Mouse (Mus musculus): Measurements from ENCODE around the gene Caskin2.
"Not testable (repeated sequence)": the region's sequence is repeated elsewhere in the genome, so short reads cannot be mapped to it uniquely, and the experiment has no call there.

The Caskin2 gene

DNA sequence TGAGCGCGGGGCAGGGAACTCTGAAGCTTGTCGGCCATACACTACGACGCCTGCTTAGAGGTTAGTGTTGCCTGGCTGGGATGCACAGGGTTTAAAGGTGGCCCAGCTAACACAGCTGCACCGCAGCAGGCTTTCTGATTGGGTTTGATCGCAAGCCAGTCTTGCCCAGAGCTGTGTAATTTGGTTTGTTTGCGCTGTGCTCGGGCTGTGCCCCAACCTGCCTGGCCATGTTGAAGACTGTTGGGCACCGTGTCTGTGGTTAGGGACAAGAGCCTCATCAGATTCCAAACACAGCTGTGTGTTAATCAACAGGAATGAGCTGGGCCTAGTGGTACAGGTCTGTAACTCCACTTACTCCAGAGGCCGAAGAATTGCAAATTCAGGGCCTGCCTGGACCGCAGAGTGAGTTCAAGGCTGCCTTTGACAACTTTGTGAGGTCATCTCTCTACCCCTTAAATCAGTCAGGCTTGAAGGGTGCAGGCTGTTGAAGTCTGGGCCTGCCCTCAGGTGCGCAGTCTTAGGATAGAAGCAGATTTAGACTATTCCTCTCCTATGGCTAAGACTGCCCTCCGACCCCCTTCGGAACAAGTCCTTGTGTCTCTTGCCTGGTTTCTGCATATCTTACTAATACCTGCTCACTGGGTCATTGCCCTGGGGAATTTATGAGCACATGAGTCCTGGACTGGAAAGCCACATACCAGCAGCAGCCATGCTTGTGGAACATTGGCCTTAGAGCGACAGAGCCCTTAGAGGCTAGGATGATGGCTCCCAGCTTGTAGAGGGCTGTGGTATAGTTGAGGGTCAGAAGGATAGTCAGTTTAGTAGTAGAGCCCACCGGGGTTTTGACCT lies 35.7 kb downstream of the Caskin2 start:
- in situ Hi-C loops (cut with MboI; ENCODE audit: low pct_unique_long_range_greater_than_20kb in 1 of 2, low sequenced_read_pairs in 2 of 2, unreplicated experiment in 1 of 2), result no loop called here

DNA sequence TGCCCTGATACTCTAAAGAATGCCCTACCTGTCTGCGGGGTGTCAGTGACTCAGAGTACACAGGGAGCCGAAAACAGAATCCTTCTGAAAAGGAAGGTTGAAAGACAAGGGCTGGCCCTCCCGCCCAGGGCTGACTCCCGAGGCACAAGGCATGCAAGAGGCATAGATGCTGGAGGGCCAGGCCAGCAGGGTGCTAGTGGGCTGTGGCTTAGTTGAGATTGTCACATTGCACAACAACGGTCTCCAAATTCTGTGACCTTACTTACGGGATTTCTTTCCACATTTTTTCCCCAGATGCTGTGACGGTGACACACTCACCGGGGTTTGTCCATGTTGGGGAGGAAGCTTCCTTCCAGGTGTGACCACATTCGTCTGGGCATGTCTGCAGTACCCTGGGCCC lies 36.5 kb downstream of the Caskin2 start:
- in situ Hi-C loops (cut with MboI; ENCODE audit: low pct_unique_long_range_greater_than_20kb in 1 of 2, low sequenced_read_pairs in 2 of 2, unreplicated experiment in 1 of 2), result no loop called here

DNA sequence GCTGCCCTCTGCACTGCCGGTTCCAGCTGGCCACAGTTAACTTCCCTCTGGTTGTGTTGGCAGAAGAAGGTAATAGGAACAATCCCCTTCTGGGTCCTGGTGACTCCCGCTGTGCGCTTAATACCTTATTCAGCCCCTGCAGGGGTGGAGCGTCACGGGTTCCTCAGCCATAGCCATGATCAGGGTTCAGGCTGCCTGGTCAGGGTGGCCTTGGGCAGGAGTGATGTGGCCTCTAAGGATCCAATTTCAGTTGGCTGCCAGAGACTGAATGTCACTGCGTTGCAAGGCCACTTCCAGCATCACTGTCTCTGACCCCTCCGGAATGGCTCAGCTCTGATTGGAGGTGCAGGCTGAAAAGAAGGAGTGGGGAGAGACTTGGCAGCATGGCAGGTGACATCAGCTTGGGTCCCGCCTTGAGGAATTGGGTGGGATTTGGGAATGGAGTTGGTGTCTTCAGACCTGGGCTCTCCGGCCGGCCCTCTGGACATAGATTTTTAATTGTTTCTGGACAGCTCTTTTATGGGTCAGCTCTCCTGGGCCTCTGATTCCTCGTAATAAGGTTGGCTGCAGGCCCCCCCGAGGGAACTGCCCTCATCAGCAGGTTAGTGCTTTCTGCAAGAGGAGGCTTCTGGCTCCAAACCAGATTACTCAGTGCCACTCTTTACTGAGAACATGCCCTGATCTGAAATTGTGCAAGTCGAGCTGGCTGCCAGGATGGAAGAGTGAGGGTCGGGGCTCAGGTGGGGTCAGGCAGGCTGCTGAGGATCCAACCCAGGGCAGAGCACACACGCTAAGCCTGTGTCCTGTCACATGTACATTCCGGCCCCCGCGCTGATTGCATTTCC lies 37.4 kb downstream of the Caskin2 start:
- in situ Hi-C loops (cut with MboI; ENCODE audit: low pct_unique_long_range_greater_than_20kb in 1 of 2, low sequenced_read_pairs in 2 of 2, unreplicated experiment in 1 of 2), result no loop called here

DNA sequence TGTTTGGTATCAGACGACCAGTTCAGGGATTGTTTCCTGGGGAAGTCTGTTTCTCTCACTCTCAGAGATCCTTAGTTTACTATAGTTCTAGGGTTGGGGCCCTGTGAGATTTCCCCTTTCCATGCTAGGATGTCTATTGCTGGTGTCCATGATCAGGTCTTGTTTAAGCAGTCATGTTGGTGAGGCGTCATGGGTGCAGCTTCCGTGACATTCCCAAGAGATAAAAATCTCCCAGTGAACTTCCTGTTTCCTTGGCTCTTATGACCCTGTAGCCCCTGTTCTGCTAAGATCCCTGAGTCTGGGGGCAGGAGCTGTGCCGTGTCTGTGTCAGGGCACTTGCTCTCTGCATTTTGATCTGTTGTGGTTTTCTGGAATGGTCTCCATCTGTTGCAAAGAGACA lies 38.8 kb downstream of the Caskin2 start:
- in situ Hi-C loops (cut with MboI; ENCODE audit: low pct_unique_long_range_greater_than_20kb in 1 of 2, low sequenced_read_pairs in 2 of 2, unreplicated experiment in 1 of 2), result no loop called here

DNA sequence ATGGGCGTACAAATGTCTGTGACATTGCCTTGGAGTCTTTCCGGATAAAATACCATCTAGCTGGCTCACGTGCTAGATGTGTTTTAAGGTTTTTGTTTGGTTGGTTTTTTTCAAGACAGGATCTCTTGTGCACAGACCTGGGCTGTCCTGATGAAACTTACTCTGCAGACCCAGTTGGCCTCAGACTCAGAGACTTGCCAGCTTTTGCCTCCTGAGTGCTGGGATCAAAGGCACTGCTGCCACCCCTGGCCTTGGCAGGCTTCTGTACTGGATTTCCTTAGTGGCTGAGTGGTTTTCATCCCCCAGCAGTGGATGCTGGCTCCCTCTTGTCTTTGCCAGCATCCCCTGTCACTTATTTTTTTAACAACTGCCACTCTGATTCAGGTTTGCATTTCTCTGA lies 44.5 kb downstream of the Caskin2 start:
- in situ Hi-C loops (cut with MboI; ENCODE audit: low pct_unique_long_range_greater_than_20kb in 1 of 2, low sequenced_read_pairs in 2 of 2, unreplicated experiment in 1 of 2), result no loop called here

DNA sequence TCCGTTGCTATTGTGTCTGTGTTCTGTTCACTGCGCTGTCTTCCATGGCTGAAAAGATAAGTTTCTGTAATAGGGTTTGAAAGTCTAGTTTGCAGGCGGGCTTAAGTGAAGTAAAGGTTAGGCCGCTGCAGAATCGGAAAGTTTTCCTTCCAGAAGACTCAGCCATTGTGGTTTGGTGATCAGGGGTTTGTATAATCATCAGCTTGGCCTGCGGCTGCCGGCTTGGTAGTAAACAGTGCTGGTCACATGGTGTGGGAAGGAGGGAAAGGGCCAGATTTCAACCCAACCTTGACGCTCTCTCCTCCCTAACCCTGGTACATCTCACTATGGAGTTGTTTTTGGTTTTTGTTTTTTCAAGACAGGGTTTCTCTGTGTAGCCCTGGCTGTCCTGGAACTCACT lies 46.5 kb downstream of the Caskin2 start:
- in situ Hi-C loops (cut with MboI; ENCODE audit: low pct_unique_long_range_greater_than_20kb in 1 of 2, low sequenced_read_pairs in 2 of 2, unreplicated experiment in 1 of 2), result no loop called here

DNA sequence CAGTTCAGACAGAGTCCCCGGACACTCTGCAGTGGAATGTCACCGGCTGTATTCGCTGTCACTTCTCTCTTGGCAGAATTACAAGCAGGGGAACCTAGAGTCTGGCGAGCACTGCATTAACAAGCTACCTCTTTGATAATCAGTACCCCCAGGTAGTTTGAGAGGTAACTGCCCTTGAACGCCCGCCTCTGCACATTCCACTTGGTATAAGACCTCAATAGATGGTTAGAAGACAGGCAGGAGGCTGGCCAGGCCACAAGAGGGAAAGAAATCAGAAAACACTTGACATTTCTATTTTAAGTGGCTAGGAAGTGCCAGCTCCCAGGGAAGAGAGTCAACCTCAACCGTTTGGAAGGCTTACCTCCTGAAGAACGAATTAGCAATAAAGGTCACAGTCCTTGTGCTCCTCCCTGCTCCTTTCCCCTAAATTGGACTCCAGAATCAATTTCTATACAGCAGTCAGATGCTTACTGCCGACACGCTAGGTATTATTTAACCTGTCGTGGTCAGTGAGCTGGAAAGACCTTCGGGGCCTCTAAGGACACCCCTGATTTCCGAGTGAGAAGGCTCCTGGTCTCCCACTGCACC lies 47.0 kb downstream of the Caskin2 start:
- in situ Hi-C loops (cut with MboI; ENCODE audit: low pct_unique_long_range_greater_than_20kb in 1 of 2, low sequenced_read_pairs in 2 of 2, unreplicated experiment in 1 of 2), result no loop called here

DNA sequence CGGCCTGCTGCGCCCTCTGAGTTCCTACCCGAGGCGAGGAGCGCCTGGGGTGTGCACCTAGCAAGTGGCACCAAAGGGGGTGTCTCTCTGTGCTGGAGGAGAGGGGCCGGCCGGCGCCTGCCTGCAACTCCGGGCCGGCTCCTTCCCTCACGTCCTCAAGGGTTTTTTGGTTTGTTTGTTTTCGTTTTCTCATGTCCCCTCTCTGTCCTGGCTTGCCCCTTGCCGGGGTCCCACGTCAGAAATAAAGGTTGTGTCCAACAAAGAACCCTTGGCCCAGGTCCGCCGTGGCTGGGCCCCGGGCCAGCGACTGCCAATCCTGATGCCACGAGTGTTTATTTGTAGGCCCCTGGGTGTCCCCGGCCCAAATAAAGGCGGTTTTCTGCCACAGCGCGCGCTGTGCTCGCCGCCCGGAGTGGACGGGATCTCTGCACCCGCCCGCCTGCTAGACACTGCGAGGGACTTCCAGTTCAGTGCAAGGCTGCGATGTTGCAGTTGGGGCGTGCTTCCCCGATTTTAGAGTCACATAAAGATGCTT lies 47.8 kb downstream of the Caskin2 start:
- in situ Hi-C loops (cut with MboI; ENCODE audit: low pct_unique_long_range_greater_than_20kb in 1 of 2, low sequenced_read_pairs in 2 of 2, unreplicated experiment in 1 of 2), result no loop called here

DNA sequence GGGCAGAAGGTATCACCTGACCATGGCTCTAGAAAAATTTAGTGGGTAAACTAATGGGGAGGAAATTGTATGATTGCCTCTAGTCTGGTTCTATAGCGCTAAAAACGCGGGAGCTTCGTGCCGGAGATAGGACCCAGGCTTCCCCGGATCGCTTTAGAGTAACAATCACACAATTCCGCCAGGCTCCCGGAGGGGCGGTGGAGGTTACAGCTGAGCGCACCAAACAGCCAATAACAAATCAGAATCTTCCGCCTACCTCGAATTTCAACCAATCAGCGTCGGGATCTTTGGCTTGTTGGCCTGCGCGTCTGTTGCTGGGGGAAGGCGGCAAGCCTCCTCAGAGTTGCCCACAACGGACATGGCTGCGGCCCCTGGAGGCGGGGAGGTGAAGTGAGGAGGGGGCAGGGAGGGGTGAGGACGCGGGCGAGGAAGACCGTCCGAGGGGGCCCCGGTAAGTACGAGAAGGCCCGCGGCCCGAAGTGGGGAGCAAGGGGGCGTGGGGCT lies 48.3 kb downstream of the Caskin2 start, which contains the start of gene Tmem94:
Tmem94 (plus strand) TSS at position 331 of the 504 bp plus-strand sequence.
- in situ Hi-C loops (cut with MboI; ENCODE audit: low pct_unique_long_range_greater_than_20kb in 1 of 2, low sequenced_read_pairs in 2 of 2, unreplicated experiment in 1 of 2), result no loop called here

DNA sequence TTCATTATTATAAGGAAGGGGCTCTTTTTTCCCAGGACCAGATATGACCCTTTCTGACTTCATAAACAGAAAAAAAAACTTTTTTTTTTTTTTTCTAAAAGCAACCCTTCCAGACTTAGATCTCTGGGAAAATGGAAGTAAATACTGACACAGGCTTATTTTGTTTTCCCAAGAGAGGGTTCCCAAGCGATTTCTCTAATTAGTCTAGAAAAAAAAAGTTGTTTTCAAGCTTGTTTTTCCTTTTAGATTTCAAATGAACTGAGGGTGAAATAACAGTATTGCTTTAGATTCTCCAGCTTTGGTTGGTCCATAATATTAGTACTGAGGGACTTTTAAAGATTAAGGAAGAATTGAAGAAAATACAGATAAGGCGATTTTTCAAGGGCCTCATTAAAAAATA lies 48.7 kb downstream of the Caskin2 start:
- in situ Hi-C loops (cut with MboI; ENCODE audit: low pct_unique_long_range_greater_than_20kb in 1 of 2, low sequenced_read_pairs in 2 of 2, unreplicated experiment in 1 of 2), result no loop called here

DNA sequence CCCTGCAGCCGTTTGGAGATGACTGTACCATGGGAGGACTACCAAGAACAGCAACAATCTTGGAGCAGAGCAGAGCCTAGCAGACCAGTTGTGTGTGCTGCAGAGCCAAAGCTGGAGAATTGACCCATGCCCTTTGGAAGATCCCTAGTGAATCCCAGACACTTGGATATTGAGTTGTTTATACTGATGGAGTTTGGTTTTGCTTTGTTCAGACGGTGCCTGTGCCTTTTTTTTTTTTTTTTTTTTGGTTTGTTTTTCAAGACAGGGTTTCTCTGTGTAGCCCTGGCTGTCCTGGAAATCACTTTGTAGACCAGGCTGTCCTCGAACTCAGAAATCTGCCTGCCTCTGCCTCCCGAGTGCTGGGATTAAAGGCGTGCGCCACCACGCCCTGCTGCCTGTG lies 51.3 kb downstream of the Caskin2 start:
- in situ Hi-C loops (cut with MboI; ENCODE audit: low pct_unique_long_range_greater_than_20kb in 1 of 2, low sequenced_read_pairs in 2 of 2, unreplicated experiment in 1 of 2), result not testable (repeated sequence)

DNA sequence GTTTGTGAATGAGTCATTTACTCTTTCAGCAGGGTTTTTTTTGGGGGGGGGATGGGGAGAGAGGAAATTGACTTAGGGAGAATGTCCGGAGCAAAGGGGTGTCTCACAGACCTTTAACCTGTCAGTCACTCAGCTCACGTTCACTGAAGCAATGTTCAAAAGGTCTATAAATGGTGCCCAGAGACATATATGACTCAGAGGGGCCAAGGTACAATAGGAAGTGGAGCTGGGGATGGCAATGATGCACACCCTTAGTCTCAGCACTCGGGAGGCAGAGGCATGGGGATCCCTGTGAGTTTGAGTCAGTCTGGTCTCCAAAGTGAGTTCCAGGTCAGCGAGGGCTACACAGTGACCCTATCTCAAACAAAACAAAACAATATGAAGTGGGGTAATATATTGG lies 60.0 kb downstream of the Caskin2 start:
- in situ Hi-C loops (cut with MboI; ENCODE audit: low pct_unique_long_range_greater_than_20kb in 1 of 2, low sequenced_read_pairs in 2 of 2, unreplicated experiment in 1 of 2), result no loop called here

DNA sequence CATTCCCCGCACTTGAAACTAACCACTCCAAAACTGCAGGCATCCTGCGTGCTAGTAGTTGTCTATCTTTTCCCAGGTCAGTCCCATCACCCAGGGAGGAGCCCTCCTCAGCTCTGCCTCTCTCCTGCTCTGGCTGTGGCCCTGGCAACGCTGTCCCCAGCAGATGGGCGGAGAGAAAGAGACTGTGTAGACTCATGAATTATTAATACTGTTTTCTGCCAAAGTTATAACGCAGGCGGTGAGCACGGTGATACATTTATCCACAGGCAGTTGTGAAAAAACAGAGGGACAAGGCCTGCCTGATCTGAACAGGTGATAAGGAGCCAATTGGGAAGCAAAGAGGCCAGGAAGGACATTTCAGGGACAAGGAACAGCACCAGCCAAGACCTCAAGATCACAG lies 60.8 kb downstream of the Caskin2 start:
- in situ Hi-C loops (cut with MboI; ENCODE audit: low pct_unique_long_range_greater_than_20kb in 1 of 2, low sequenced_read_pairs in 2 of 2, unreplicated experiment in 1 of 2), result no loop called here

DNA sequence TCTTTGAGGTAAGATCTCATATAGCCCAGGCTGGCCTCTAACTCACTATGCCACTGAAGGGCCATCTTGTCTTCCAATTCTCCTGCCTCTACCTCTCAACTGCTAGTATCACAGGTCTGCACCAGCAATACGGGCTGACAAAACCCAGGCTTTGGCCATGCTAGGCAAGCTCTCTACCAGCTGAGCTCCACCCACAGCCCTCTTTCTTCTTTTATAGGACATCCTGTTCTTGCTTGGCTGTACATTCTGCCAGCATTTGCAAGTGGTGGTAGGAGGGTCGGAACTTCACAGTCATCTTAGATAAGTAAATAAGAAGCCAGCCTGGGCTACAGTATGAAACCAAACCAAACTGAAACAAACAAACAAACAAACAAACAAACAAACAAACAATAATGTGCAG lies 61.7 kb downstream of the Caskin2 start:
- in situ Hi-C loops (cut with MboI; ENCODE audit: low pct_unique_long_range_greater_than_20kb in 1 of 2, low sequenced_read_pairs in 2 of 2, unreplicated experiment in 1 of 2), result no loop called here

DNA sequence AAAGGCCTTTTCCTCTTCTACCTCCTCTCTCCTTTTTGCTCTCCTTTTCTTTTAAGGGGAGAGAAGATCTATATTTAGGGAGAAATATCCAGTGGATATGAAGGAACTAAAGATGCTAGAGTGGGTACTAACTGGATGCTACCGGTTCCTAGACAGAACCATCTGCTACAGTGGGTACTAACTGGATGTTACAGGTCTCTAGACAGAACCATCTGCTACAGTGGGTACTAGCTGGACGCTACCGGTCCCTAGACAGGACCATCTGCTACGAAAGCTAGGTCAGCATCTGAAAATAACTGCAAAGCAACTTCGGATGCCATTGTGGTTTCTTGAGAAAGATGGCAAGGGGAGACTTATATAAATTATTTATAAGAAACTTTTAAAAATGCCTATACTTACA lies 63.6 kb downstream of the Caskin2 start:
- in situ Hi-C loops (cut with MboI; ENCODE audit: low pct_unique_long_range_greater_than_20kb in 1 of 2, low sequenced_read_pairs in 2 of 2, unreplicated experiment in 1 of 2), result loop anchor here (10.0 to 25.0 kb wide), 2 partner anchors 112 to 125 kb away; partner anchors contain the start of gene Myo15b (in 1 of the 2)
